In the genomic region with DNA sequence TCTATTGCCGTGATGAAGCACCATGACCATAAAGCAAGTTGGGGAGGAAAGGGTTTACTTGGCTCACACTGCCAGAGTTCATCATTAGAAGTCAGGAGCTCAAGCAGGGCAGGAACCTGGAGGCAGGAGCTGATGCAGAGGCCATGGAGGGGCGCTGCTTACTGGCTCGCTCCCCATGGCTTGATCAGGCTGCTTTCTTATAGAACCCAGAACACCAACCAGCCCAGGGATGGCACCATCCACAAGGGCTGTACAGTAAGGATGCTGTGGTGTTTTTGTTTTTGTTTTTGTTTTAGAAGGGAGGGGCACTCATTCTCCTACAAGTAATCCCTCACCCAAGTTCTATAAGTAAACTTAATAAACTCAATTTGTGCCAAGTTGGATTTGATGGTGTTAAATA, we compare ENCODE assay signal across 19 mouse cellular contexts. TPM values are rescaled to one million over a fixed set of nuclear protein-coding genes. Genes with fewer than 3 reads are reported as not detected.
DNase-seq lines count a peak whose midpoint lies in the region; ATAC-seq and TF ChIP-seq lines count a peak whose summit lies in the region.
"Had no signal": no experiment of that assay in that cellular context is flagged by ENCODE, and none has a peak within 500 bp of the region (broad histone marks: within the 10 kb centered on the region; RNA-seq: fewer than 3 reads in every experiment).

No protein-coding gene starts in this region.

- H3K4me2 ChIP-seq in kidney, postnatal 0 days (ENCODE audit: low read length) = no peak overlapping the region
- no peak overlapping the region for H3K4me2 ChIP-seq in midbrain, embryonic 11.5 days
- H3K4me2 ChIP-seq: embryonic facial prominence, embryonic 12.5 days; forebrain, embryonic 13.5 days; hindbrain, embryonic 12.5 days had no signal

- no peaks in the 10 kb centered on the region for H3K4me1 ChIP-seq in kidney, postnatal 0 days (replicated peaks; ENCODE audit: insufficient read depth, low read length)
- peaks cover 8% of the 10 kb centered on the region for H3K4me1 ChIP-seq in ES-Bruce4 (ENCODE audit: control insufficient read depth, insufficient read depth, low read length)
- H3K4me1 ChIP-seq in bone marrow macrophage, adult 2 months (ENCODE audit: control insufficient read depth, insufficient read depth, low read length) = peaks cover 60% of the 10 kb centered on the region
- H3K4me1 ChIP-seq in midbrain, embryonic 11.5 days (ENCODE audit: control insufficient read depth, insufficient read depth, low read length) = no peaks in the 10 kb centered on the region

- H3K27ac ChIP-seq in kidney, postnatal 0 days = 0 out of 2 replicates have a peak overlapping the region, but pooled peaks have one; percentile 55
- peak overlapping the region; percentile 97 for H3K27ac ChIP-seq in ES-Bruce4 (ENCODE audit: insufficient read depth, low read length)
- H3K27ac ChIP-seq in bone marrow macrophage, adult 2 months (ENCODE audit: insufficient read depth, low read depth, low read length) = peak overlapping the region; percentile 95
- H3K27ac ChIP-seq in midbrain, embryonic 11.5 days (ENCODE audit: low read depth, low read length) = no peak overlapping the region
- H3K27ac ChIP-seq: embryonic facial prominence, embryonic 12.5 days; forebrain, embryonic 13.5 days; hindbrain, embryonic 12.5 days had no signal

- no peak for TF ChIP-seq CTCF in kidney, postnatal 0 days (IDR thresholded peaks at IDR 0.05; ENCODE audit: low read depth)
- peak; percentile 7 for TF ChIP-seq CTCF in ES-Bruce4 (IDR thresholded peaks at IDR 0.05; ENCODE audit: low read depth, low read length)
- TF ChIP-seq CTCF in bone marrow macrophage, adult 2 months (IDR thresholded peaks at IDR 0.05; ENCODE audit: low read depth, low read length) = no peak

- no peaks in the 10 kb centered on the region for H3K36me3 ChIP-seq in kidney, postnatal 0 days (ENCODE audit: insufficient read depth, low read length)
- H3K36me3 ChIP-seq in ES-Bruce4 (ENCODE audit: control insufficient read depth, insufficient read depth, low read length, poor library complexity, severe bottlenecking) = no peaks in the 10 kb centered on the region
- H3K36me3 ChIP-seq in midbrain, embryonic 11.5 days (ENCODE audit: control insufficient read depth, insufficient read depth, low read length) = no peaks in the 10 kb centered on the region
- H3K36me3 ChIP-seq: embryonic facial prominence, embryonic 12.5 days; heart, embryonic 13.5 days; hindbrain, embryonic 12.5 days had no signal

- H3K9me3 ChIP-seq in kidney, postnatal 0 days (replicated peaks; ENCODE audit: low read length) = no peaks in the 10 kb centered on the region
- H3K9me3 ChIP-seq in ES-Bruce4 (replicated peaks; ENCODE audit: control insufficient read depth, insufficient read depth, low read length, poor library complexity, severe bottlenecking) = no peaks in the 10 kb centered on the region
- H3K9me3 ChIP-seq in midbrain, embryonic 11.5 days (ENCODE audit: control insufficient read depth, low read length) = no peaks in the 10 kb centered on the region
- H3K9me3 ChIP-seq: embryonic facial prominence, embryonic 12.5 days; forebrain, embryonic 13.5 days; heart, embryonic 13.5 days; hindbrain, embryonic 12.5 days had no signal

- no peak overlapping the region for H3K4me3 ChIP-seq in kidney, postnatal 0 days (replicated peaks; ENCODE audit: low read depth, low read length)
- H3K4me3 ChIP-seq in ES-Bruce4 (ENCODE audit: low read depth, low read length) = no peak overlapping the region
- H3K4me3 ChIP-seq in bone marrow macrophage, adult 2 months (ENCODE audit: insufficient read depth, low read length) = no peak overlapping the region
- no peak overlapping the region for H3K4me3 ChIP-seq in midbrain, embryonic 11.5 days (ENCODE audit: low read depth, low read length)
- H3K4me3 ChIP-seq: embryonic facial prominence, embryonic 12.5 days; forebrain, embryonic 13.5 days; gastrocnemius, adult 2 months; heart, embryonic 13.5 days; hindbrain, embryonic 12.5 days had no signal

- no peak for DNase-seq in kidney, postnatal 0 days (ENCODE audit: low spot score)
- no peak for DNase-seq in kidney, adult 8-10 months
- no peak for DNase-seq in spleen, postnatal 10 days (ENCODE audit: low spot score in 2 of 2)
- DNase-seq in midbrain, embryonic 11.5 days (ENCODE audit: low spot score, missing footprints) = no peak
- DNase-seq: adrenal gland, adult 2 months; adrenal gland, postnatal 25 days; cerebellum, adult 11 months; cerebellum, adult 8-10 months; cerebellum, postnatal 14 days; gastrocnemius, adult 2 months; gastrocnemius, postnatal 25 days; heart, postnatal 4 days had no signal

- H3K9ac ChIP-seq in kidney, postnatal 0 days (ENCODE audit: low read depth, low read length) = no peak overlapping the region
- 0 out of 2 replicates have a peak overlapping the region, but pooled peaks have one; percentile 42 for H3K9ac ChIP-seq in ES-Bruce4 (ENCODE audit: low read depth, poor library complexity, severe bottlenecking)
- H3K9ac ChIP-seq in midbrain, embryonic 11.5 days (ENCODE audit: low read length) = no peak overlapping the region
- H3K9ac ChIP-seq: embryonic facial prominence, embryonic 12.5 days; forebrain, embryonic 13.5 days; heart, embryonic 13.5 days; hindbrain, embryonic 12.5 days had no signal

- 73% methylated on average over 3 of the region's 3 CpGs for WGBS in kidney, postnatal 0 days
- WGBS in midbrain, embryonic 11.5 days = 86% methylated on average over 3 of the region's 3 CpGs

- no peak for TF ChIP-seq POLR2A in ES-Bruce4 (IDR thresholded peaks at IDR 0.05; ENCODE audit: insufficient read depth, low read length)
- no peak for TF ChIP-seq POLR2A in bone marrow macrophage, adult 2 months (IDR thresholded peaks at IDR 0.05; ENCODE audit: borderline replicate concordance, low read depth, low read length)

- ATAC-seq in kidney, postnatal 0 days (replicated peaks; ENCODE audit: low FRiP score, low read depth) = no peak
- no peak for ATAC-seq in midbrain, embryonic 11.5 days (ENCODE audit: low FRiP score)
- ATAC-seq: forebrain, embryonic 13.5 days; hindbrain, embryonic 16.5 days had no signal

- no peaks in the 10 kb centered on the region for H3K27me3 ChIP-seq in kidney, postnatal 0 days (ENCODE audit: insufficient read depth, low read length)
- no peaks in the 10 kb centered on the region for H3K27me3 ChIP-seq in ES-Bruce4 (ENCODE audit: control insufficient read depth, insufficient read depth, low read length, poor library complexity, severe bottlenecking)
- H3K27me3 ChIP-seq in midbrain, embryonic 11.5 days (ENCODE audit: control insufficient read depth, insufficient read depth, low read length) = no peaks in the 10 kb centered on the region
- H3K27me3 ChIP-seq: embryonic facial prominence, embryonic 12.5 days; forebrain, embryonic 13.5 days; heart, embryonic 13.5 days; hindbrain, embryonic 12.5 days had no signal

- TF ChIP-seq EP300 in ES-Bruce4 (IDR thresholded peaks at IDR 0.05; ENCODE audit: insufficient read depth, low read depth, low read length) = no peak

RNA-seq across cellular contexts. Expression of gene Mdm2, which starts 6.1 kb away (rescaled TPM):
- polyA plus RNA-seq in kidney, postnatal 0 days (2015; fragmentation: Nextera tagmentation; extraction: Ambion mirVana) = 22.0 and 24.5 TPM in 2 replicates
- 325 and 334 TPM in 2 replicates for polyA plus RNA-seq in ES-Bruce4 (2011; ENCODE audit: insufficient read depth, insufficient read length, low read depth, missing spikeins)
- 94.2 and 95.5 TPM in 2 replicates for polyA plus RNA-seq in bone marrow macrophage, adult 2 months (2012; ENCODE audit: insufficient read depth, insufficient read length, missing spikeins)
- 67.5 and 74.3 TPM in 2 replicates for polyA plus RNA-seq in midbrain, embryonic 11.5 days (2014; fragmentation: Nextera tagmentation; extraction: Ambion mirVana)

RNA-seq across cellular contexts. Expression of gene Slc35e3, which starts 29.5 kb away (rescaled TPM):
- 12.7 and 13.1 TPM in 2 replicates for polyA plus RNA-seq in kidney, postnatal 0 days (2015; fragmentation: Nextera tagmentation; extraction: Ambion mirVana)
- polyA plus RNA-seq in ES-Bruce4 (2011; ENCODE audit: insufficient read depth, insufficient read length, low read depth, missing spikeins) = 19.7 and 25.0 TPM in 2 replicates
- polyA plus RNA-seq in bone marrow macrophage, adult 2 months (2012; ENCODE audit: insufficient read depth, insufficient read length, missing spikeins) = 5.4 and 10.6 TPM in 2 replicates
- 21.4 TPM in 2 replicates for polyA plus RNA-seq in midbrain, embryonic 11.5 days (2014; fragmentation: Nextera tagmentation; extraction: Ambion mirVana)
